In the genomic region with DNA sequence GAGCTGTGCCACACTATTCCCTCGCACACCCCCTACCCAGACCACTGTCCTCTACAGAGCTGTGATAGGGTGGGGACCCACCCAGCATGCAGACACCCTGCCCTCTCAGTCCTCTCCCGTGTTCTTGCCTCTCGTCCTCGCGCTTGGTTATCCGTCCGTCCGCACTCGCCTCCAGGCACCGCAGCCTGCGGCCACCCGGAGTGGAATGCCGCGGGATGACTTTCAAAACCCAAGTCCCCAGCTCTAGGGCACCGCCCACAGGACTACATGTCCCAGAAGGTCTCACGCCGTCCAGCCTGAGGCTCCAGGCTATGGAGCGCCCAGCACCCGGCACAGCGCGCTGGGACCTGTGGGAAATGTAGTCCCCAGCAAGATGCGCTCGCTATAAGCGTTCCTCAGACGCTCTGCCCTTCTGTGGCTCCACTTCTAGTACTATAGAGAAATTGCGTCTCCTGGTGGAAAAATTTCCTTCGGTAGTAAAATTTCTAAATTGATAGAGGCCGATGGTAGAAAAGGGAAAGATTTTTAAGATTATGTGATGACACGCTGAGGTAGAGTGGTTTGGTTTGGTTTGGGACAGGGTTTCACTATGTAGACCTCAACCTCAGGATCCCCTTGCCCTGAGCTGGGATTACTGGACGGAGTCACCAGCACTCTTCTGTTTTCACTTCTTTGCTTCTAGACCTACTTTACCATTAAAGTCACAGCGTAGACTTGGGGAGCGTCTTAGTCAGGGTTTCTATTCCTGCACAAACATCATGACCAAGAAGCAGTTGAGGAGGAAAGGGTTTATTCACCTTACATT, we compare ENCODE assay signal across 7 mouse cellular contexts. TPM values are rescaled to one million over a fixed set of nuclear protein-coding genes. Genes with fewer than 3 reads are reported as not detected.
DNase-seq lines count a peak whose midpoint lies in the region; ATAC-seq and TF ChIP-seq lines count a peak whose summit lies in the region.

Gene Zim1 (minus strand): TSS at position 210 of the 805 bp plus-strand sequence.

- peak within 1 kb of the TSS; percentile 82 for H3K9ac ChIP-seq in heart, embryonic 13.5 days
- H3K9ac ChIP-seq in kidney, postnatal 0 days (ENCODE audit: low read depth, low read length), result peak within 1 kb of the TSS; percentile 41; the same call in 1 of the 2 replicates
- no peak within 1 kb of the TSS for H3K9ac ChIP-seq in neural tube, embryonic 12.5 days

- peak; percentile 47 for TF ChIP-seq CTCF in kidney, postnatal 0 days (IDR thresholded peaks at IDR 0.05; ENCODE audit: low read depth)

- H3K9me3 ChIP-seq in forebrain, embryonic 10.5 days, result no peaks in the 10 kb centered on the region
- no peaks in the 10 kb centered on the region for H3K9me3 ChIP-seq in heart, embryonic 13.5 days
- H3K9me3 ChIP-seq in kidney, postnatal 0 days (replicated peaks; ENCODE audit: low read length), result no peaks in the 10 kb centered on the region
- no peaks in the 10 kb centered on the region for H3K9me3 ChIP-seq in neural tube, embryonic 12.5 days

- peak; percentile 99 for ATAC-seq in cerebellum, adult (ENCODE audit: insufficient number of reproducible peaks, low FRiP score, low TSS enrichment)
- ATAC-seq in heart, embryonic 13.5 days (ENCODE audit: extremely low read depth, insufficient number of reproducible peaks, low FRiP score, low TSS enrichment), result peak; percentile 95
- peak; percentile 100 for ATAC-seq in kidney, postnatal 0 days (replicated peaks; ENCODE audit: low FRiP score, low read depth)
- ATAC-seq in neural tube, embryonic 12.5 days (ENCODE audit: low FRiP score, low read depth), result peak; percentile 100

- H3K27ac ChIP-seq in forebrain, embryonic 10.5 days, result peak within 1 kb of the TSS; percentile 26; the same call in 1 of the 2 replicates
- peak within 1 kb of the TSS; percentile 4 for H3K27ac ChIP-seq in heart, embryonic 13.5 days (replicated peaks)
- H3K27ac ChIP-seq in kidney, postnatal 0 days, result no peak within 1 kb of the TSS
- H3K27ac ChIP-seq in neural tube, embryonic 12.5 days, result no peak within 1 kb of the TSS

- peak; percentile 87 for DNase-seq in forebrain, embryonic 10.5 days (ENCODE audit: extremely low spot score, low spot score)
- DNase-seq in kidney, postnatal 0 days (ENCODE audit: low spot score), result peak; percentile 96
- DNase-seq in liver, result peak; percentile 79
- peak; percentile 55 for DNase-seq in urinary bladder, postnatal 10 days (ENCODE audit: low spot score)

- H3K4me3 ChIP-seq in forebrain, embryonic 10.5 days, result peak within 1 kb of the TSS; percentile 58
- peak within 1 kb of the TSS; percentile 62 for H3K4me3 ChIP-seq in heart, embryonic 13.5 days
- H3K4me3 ChIP-seq in kidney, postnatal 0 days (replicated peaks; ENCODE audit: low read depth, low read length), result peak within 1 kb of the TSS; percentile 39
- peak within 1 kb of the TSS; percentile 41 for H3K4me3 ChIP-seq in neural tube, embryonic 12.5 days

- WGBS in forebrain, embryonic 10.5 days, result 11% methylated on average over 32 of the region's 32 CpGs
- WGBS in heart, embryonic 13.5 days, result 9% methylated on average over 32 of the region's 32 CpGs
- 10% methylated on average over 32 of the region's 32 CpGs for WGBS in kidney, postnatal 0 days
- 11% methylated on average over 32 of the region's 32 CpGs for WGBS in neural tube, embryonic 12.5 days

- H3K4me1 ChIP-seq in forebrain, embryonic 10.5 days, result peaks cover 5% of the 10 kb centered on the region; the same call in 1 of the 2 replicates
- H3K4me1 ChIP-seq in heart, embryonic 13.5 days, result peaks cover 14% of the 10 kb centered on the region; the same call in 1 of the 2 replicates
- H3K4me1 ChIP-seq in kidney, postnatal 0 days (replicated peaks; ENCODE audit: insufficient read depth, low read length), result no peaks in the 10 kb centered on the region
- no peaks in the 10 kb centered on the region for H3K4me1 ChIP-seq in neural tube, embryonic 12.5 days

- peak within 1 kb of the TSS; percentile 77 for H3K4me2 ChIP-seq in heart, embryonic 13.5 days
- peak within 1 kb of the TSS; percentile 59 for H3K4me2 ChIP-seq in kidney, postnatal 0 days (ENCODE audit: low read length)
- peak within 1 kb of the TSS; percentile 73 for H3K4me2 ChIP-seq in neural tube, embryonic 12.5 days (replicated peaks)

- H3K27me3 ChIP-seq in forebrain, embryonic 10.5 days (ENCODE audit: poor library complexity, severe bottlenecking), result no peaks in the 10 kb centered on the region
- no peaks in the 10 kb centered on the region for H3K27me3 ChIP-seq in heart, embryonic 13.5 days (replicated peaks)
- no peaks in the 10 kb centered on the region for H3K27me3 ChIP-seq in kidney, postnatal 0 days (ENCODE audit: insufficient read depth, low read length)
- no peaks in the 10 kb centered on the region for H3K27me3 ChIP-seq in neural tube, embryonic 12.5 days (replicated peaks)

- H3K36me3 ChIP-seq in forebrain, embryonic 10.5 days (replicated peaks), result no peaks in the 10 kb centered on the region
- no peaks in the 10 kb centered on the region for H3K36me3 ChIP-seq in heart, embryonic 13.5 days
- H3K36me3 ChIP-seq in kidney, postnatal 0 days (ENCODE audit: insufficient read depth, low read length), result no peaks in the 10 kb centered on the region
- no peaks in the 10 kb centered on the region for H3K36me3 ChIP-seq in neural tube, embryonic 12.5 days

RNA-seq across cellular contexts. Expression of gene Zim1, which starts in this region (rescaled TPM):
- polyA plus RNA-seq in forebrain, embryonic 10.5 days (2016; fragmentation: Nextera tagmentation; extraction: Ambion mirVana), result 0.12 and 0.39 TPM in 2 replicates
- 8.3 and 9.0 TPM in 2 replicates for polyA plus RNA-seq in heart, embryonic 13.5 days (2015; fragmentation: Nextera tagmentation; extraction: Ambion mirVana)
- 2.6 and 2.8 TPM in 2 replicates for polyA plus RNA-seq in kidney, postnatal 0 days (2015; fragmentation: Nextera tagmentation; extraction: Ambion mirVana)
- 1.1 and 1.5 TPM in 2 replicates for polyA plus RNA-seq in neural tube, embryonic 12.5 days (2016; fragmentation: Nextera tagmentation; extraction: Ambion mirVana)

Comparison
In these comparisons a context has a peak if more than half of its experiments do, and no peak if none do; other contexts are left out.
1. Peak in DNase-seq, H3K4me3 ChIP-seq and H3K27ac ChIP-seq in forebrain, embryonic 10.5 days; RNA of the gene not detected or under 1 TPM.